Mouse (Mus musculus) testis, adult 10 weeks (tissue): ENCODE results near the gene Pdxk. TPM values are rescaled to one million over a fixed set of nuclear protein-coding genes. Genes with fewer than 3 reads are reported as not detected.

ENCODE experiments used
- polyA plus RNA-seq: library from polyadenylated mRNA; stranded (reverse); fragments of 350-450 nt; fragmentation: Illumina TruSeq; extraction: RNeasy Lipid Tissue Mini Kit (QIAGEN cat#74804); gene quantifications from one replicate; pipeline ENCODE4 v1.2.3, GENCODE M21; 2014; ENCODE audit warnings: low read depth, low replicate concordance

Gene Pdxk
- polyA plus RNA-seq: 0.92 TPM

GRCm38 (mm10) chr10:78464792-78465207 is at the start of gene Pdxk:
Gene Pdxk, minus strand, starts transcription at chr10:78464975.

GRCm38 (mm10) chr10:78425181-78426041 is 39.4 kb downstream of the Pdxk start, which contains the start of gene Cstb:
Gene Cstb, plus strand, starts transcription at chr10:78425669.

GRCm38 (mm10) chr10:78412319-78413151 is 52.2 kb downstream of the Pdxk start, which contains the start of gene Rrp1:
Gene Rrp1, minus strand, starts transcription at chr10:78413043.

Other genes with a start within 250 kb of the Pdxk start
- gene Trappc10, start 220.3 kb downstream of the Pdxk start, polyA plus RNA-seq: 8.4 TPM
- 35.5 TPM for gene Agpat3, start 112.5 kb downstream of the Pdxk start, polyA plus RNA-seq
- 126 TPM for gene Rrp1, start 51.9 kb downstream of the Pdxk start, polyA plus RNA-seq
- gene Cstb, start 39.3 kb downstream of the Pdxk start, polyA plus RNA-seq: 13.1 TPM
- not detected for gene Olfr1358, start 52.5 kb upstream of the Pdxk start, polyA plus RNA-seq
- 1.4 TPM for gene Ilvbl, start 109.4 kb upstream of the Pdxk start, polyA plus RNA-seq
- gene Syde1, start 127.0 kb upstream of the Pdxk start, polyA plus RNA-seq: 0.53 TPM
- not detected for gene Olfr1357, start 153.1 kb upstream of the Pdxk start, polyA plus RNA-seq